Comparison of ENCODE assay signal across 9 mouse cellular contexts in genomic region chr11:86436843-86437242, GRCm38 (mm10). TPM values are rescaled to one million over a fixed set of nuclear protein-coding genes. Genes with fewer than 3 reads are reported as not detected.
DNase-seq lines count a peak whose midpoint lies in the region; ATAC-seq and TF ChIP-seq lines count a peak whose summit lies in the region.
"Had no signal": no experiment of that assay in that cellular context is flagged by ENCODE, and none has a peak within 500 bp of the region (broad histone marks: within the 10 kb centered on the region; RNA-seq: fewer than 3 reads in every experiment).

No protein-coding gene starts in this region.

- H3K4me3 ChIP-seq in cerebellum, adult 2 months (replicated peaks; ENCODE audit: insufficient read depth, low read depth, low read length), result peak overlapping the region; percentile 25
- H3K4me3 ChIP-seq in left cerebral cortex, adult 2 months, result no peak overlapping the region
- no peak overlapping the region for H3K4me3 ChIP-seq in heart, postnatal 0 days (ENCODE audit: low read depth, low read length)
- H3K4me3 ChIP-seq: limb, embryonic 15.5 days had no signal

- TF ChIP-seq EP300 in heart, postnatal 0 days (IDR thresholded peaks at IDR 0.05; ENCODE audit: low read depth), result no peak

- intact Hi-C loops in left cerebral cortex, adult 2 months (cut with DNase I), result loop anchor here (10.0 kb wide), 1 partner anchor 152 kb away; no protein-coding TSS in a partner anchor

- ATAC-seq in heart, postnatal 0 days (ENCODE audit: insufficient read depth, low read depth), result no peak; the same call in 1 of the 2 replicates

- TF ChIP-seq CTCF in cerebellum, adult 2 months (IDR thresholded peaks at IDR 0.05; ENCODE audit: borderline replicate concordance, insufficient read depth, low read depth, low read length), result peak; percentile 36; the same call in 1 of the 2 replicates
- TF ChIP-seq CTCF in left cerebral cortex, adult 2 months (IDR thresholded peaks at IDR 0.05), result peak; percentile 51
- peak; percentile 46 for TF ChIP-seq CTCF in heart, postnatal 0 days (IDR thresholded peaks at IDR 0.05; ENCODE audit: low read depth)

- no peaks in the 10 kb centered on the region for H3K27me3 ChIP-seq in cerebellum, adult 2 months (ENCODE audit: control insufficient read depth, insufficient read depth, low read length)
- no peaks in the 10 kb centered on the region for H3K27me3 ChIP-seq in heart, postnatal 0 days (ENCODE audit: control insufficient read depth, insufficient read depth, low read length)
- H3K27me3 ChIP-seq: limb, embryonic 15.5 days had no signal

- no peaks in the 10 kb centered on the region for H3K36me3 ChIP-seq in heart, postnatal 0 days (replicated peaks; ENCODE audit: control insufficient read depth, insufficient read depth, low read length)
- H3K36me3 ChIP-seq: limb, embryonic 15.5 days had no signal

- peak overlapping the region; percentile 9; the same call in 1 of the 2 replicates for H3K4me2 ChIP-seq in heart, postnatal 0 days (ENCODE audit: low read depth, low read length)
- H3K4me2 ChIP-seq: limb, embryonic 15.5 days had no signal

- no peak overlapping the region for H3K9ac ChIP-seq in heart, postnatal 0 days (replicated peaks; ENCODE audit: low read depth, low read length)
- H3K9ac ChIP-seq: limb, embryonic 15.5 days had no signal

- H3K27ac ChIP-seq in cerebellum, adult 2 months (ENCODE audit: insufficient read depth, low read length), result no peak overlapping the region
- H3K27ac ChIP-seq in left cerebral cortex, adult 2 months, result no peak overlapping the region
- H3K27ac ChIP-seq in heart, postnatal 0 days (ENCODE audit: low read depth), result no peak overlapping the region
- H3K27ac ChIP-seq: limb, embryonic 15.5 days had no signal

- no peaks in the 10 kb centered on the region for H3K9me3 ChIP-seq in heart, postnatal 0 days (replicated peaks; ENCODE audit: control insufficient read depth, low read length)
- H3K9me3 ChIP-seq: limb, embryonic 15.5 days had no signal

- TF ChIP-seq POLR2A in cerebellum, adult 2 months (IDR thresholded peaks at IDR 0.05; ENCODE audit: borderline replicate concordance, insufficient read depth, low read length), result no peak

- 12% methylated on average over 5 of the region's 5 CpGs for WGBS in cerebellum, adult 2 months
- 16% methylated on average over 5 of the region's 5 CpGs for WGBS in heart, postnatal 0 days

- no peaks in the 10 kb centered on the region for H3K4me1 ChIP-seq in cerebellum, adult 2 months (ENCODE audit: control insufficient read depth, insufficient read depth, low read length)
- H3K4me1 ChIP-seq in heart, postnatal 0 days (ENCODE audit: control insufficient read depth, insufficient read depth), result no peaks in the 10 kb centered on the region

- peak; percentile 9 to 12 for DNase-seq in cerebellum, adult 2 months
- DNase-seq in cerebellum, postnatal 4 days (ENCODE audit: low spot score in 2 of 2), result no peak
- DNase-seq in left cerebral cortex, adult 2 months (ENCODE audit: extremely low spot score in 1 of 2, low spot score in 2 of 2), result no peak
- no peak for DNase-seq in left cerebral cortex, adult 18-20 months (ENCODE audit: low spot score in 2 of 2)
- DNase-seq in adrenal gland, postnatal 14 days, result peak; percentile 59
- DNase-seq in heart, postnatal 0 days (ENCODE audit: low spot score), result peak; percentile 67
- peak; percentile 24 for DNase-seq in lung, postnatal 36 days
- no peak for DNase-seq in frontal cortex, postnatal 10 days (ENCODE audit: low spot score in 2 of 2)

RNA-seq across cellular contexts. Expression of gene Rnft1, which starts 47.6 kb away (rescaled TPM):
- polyA plus RNA-seq in cerebellum, adult 2 months (2012; rRNA removed), result 11.4 and 11.6 TPM in 2 replicates
- total RNA-seq in left cerebral cortex, adult 2 months (2021), result 10 to 100 TPM; 27.5 to 31.5 TPM
- total RNA-seq in left cerebral cortex, adult 18-20 months (2021), result 10 to 100 TPM; 29.2 to 34.4 TPM
- 32.6 and 38.1 TPM in 2 replicates for total RNA-seq in adrenal gland, postnatal 14 days (2021)
- 9.1 and 26.9 TPM in 2 replicates for total RNA-seq in heart, postnatal 0 days (2014; rRNA removed; ENCODE audit: low replicate concordance)
- polyA plus RNA-seq in heart, postnatal 0 days (2015; fragmentation: Nextera tagmentation; extraction: Ambion mirVana), result 31.3 and 31.4 TPM in 2 replicates

Comparison
In these comparisons a context has a peak if more than half of its experiments do, and no peak if none do; other contexts are left out.
1. DNase-seq: peak in cerebellum, adult 2 months (2 of 2), adrenal gland, postnatal 14 days (single experiment), heart, postnatal 0 days (single experiment) and lung, postnatal 36 days (single experiment); none in cerebellum, postnatal 4 days (0 of 2), left cerebral cortex, adult 2 months (0 of 2), left cerebral cortex, adult 18-20 months (0 of 2) and frontal cortex, postnatal 10 days (0 of 2).
2. Peak in every context shown above with its lines, with median percentiles within 50 percentile points of each other: CTCF ChIP-seq.